Mouse (Mus musculus): ENCODE measurements around the gene Gga1. TPM values are rescaled to one million over a fixed set of nuclear protein-coding genes. Genes with fewer than 3 reads are reported as not detected.
A peak's percentile ranks its signal among the peaks of the same experiment; 100 is the strongest.

Gga1 gene
- polyA plus RNA-seq, 1 experiment from 2014 or later: 14.8 TPM

GRCm38 (mm10) chr15:78915660-78916017 is 38.6 kb downstream of the Gga1 start:
- 7% methylated on average over 8 of the region's 8 CpGs for WGBS (ENCODE audit: insufficient replicate concordance)
- no peaks in the 10 kb centered on the region for H3K9me3 ChIP-seq (ENCODE audit: low read length)
- TF ChIP-seq CTCF (IDR thresholded peaks at IDR 0.05; ENCODE audit: low read depth) (peak; percentile 99), EP300 (IDR thresholded peaks at IDR 0.05; ENCODE audit: low read depth) (no peak)
- H3K27me3 ChIP-seq (ENCODE audit: insufficient read depth, low read length): peaks cover 2% of the 10 kb centered on the region; the same call in 1 of the 2 replicates
- no peak overlapping the region for H3K27ac ChIP-seq (ENCODE audit: low read depth)
- ATAC-seq (peak; percentile 51), DNase-seq (peak; percentile 74)
- 0 out of 2 replicates have a peak overlapping the region, but pooled peaks have one; percentile 22 for H3K4me2 ChIP-seq (ENCODE audit: low read depth, low read length)
- H3K4me3 ChIP-seq (ENCODE audit: low read depth, low read length): no peak overlapping the region
- H3K36me3 ChIP-seq (replicated peaks; ENCODE audit: insufficient read depth, low read length): peaks cover 8% of the 10 kb centered on the region; the same call in 1 of the 2 replicates
- peaks cover 23% of the 10 kb centered on the region for H3K4me1 ChIP-seq (ENCODE audit: insufficient read depth)
- no peak overlapping the region for H3K9ac ChIP-seq (replicated peaks)

DNA sequence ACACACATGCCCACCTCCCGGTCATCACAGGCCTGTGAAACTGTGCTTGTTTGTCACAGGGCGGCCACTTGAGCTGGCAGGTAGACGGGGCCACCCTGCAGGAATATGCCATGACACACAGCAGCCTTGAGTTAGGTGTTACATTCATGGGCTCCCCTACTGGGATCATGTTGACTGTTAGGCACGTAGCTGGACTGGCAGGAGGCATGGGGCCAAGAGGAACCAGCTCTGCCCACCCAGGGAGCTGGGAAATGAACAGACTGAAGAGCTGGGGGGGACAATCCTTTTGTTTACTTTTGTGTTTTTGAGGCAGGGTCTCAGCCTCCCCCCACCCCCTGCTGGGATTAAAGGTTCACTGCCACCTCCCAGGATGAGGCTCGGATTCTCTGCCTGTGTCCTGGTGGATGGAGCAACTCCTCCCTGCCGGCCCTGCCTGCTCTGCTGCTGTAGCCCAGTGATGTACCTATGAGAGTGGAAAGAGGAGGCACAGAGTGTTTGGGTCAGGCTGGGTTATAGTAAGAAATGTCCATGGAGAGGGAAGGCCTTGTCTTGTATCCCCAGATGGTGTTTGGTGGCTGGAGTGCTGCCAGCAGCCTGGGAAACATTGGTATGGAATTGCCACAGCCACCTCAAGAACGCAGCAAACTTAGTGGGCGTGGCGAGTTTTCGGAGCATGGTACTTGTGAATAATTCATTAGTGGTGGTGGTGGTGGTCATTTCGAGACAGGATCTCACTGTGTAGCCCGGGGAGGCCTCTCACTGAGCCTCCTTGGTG is 39.2 kb downstream of the Gga1 start:
- Histone ChIP-seq H3K9me3 (ENCODE audit: low read length) (no peaks in the 10 kb centered on the region), H3K4me2 (ENCODE audit: low read depth, low read length) (0 out of 2 replicates have a peak overlapping the region, but pooled peaks have one; percentile 22), H3K4me3 (ENCODE audit: low read depth, low read length) (no peak overlapping the region), H3K36me3 (replicated peaks; ENCODE audit: insufficient read depth, low read length) (peaks cover 5% of the 10 kb centered on the region; the same call in 1 of the 2 replicates), H3K9ac (replicated peaks) (no peak overlapping the region), H3K27me3 (ENCODE audit: insufficient read depth, low read length) (peaks cover 2% of the 10 kb centered on the region; the same call in 1 of the 2 replicates), H3K4me1 (ENCODE audit: insufficient read depth) (peaks cover 23% of the 10 kb centered on the region), H3K27ac (ENCODE audit: low read depth) (no peak overlapping the region)
- DNase-seq (no peak), ATAC-seq (no peak)
- WGBS (ENCODE audit: insufficient replicate concordance): 82% methylated on average over 12 of the region's 12 CpGs
- no peak for TF ChIP-seq EP300 (IDR thresholded peaks at IDR 0.05; ENCODE audit: low read depth)
- no peak for TF ChIP-seq CTCF (IDR thresholded peaks at IDR 0.05; ENCODE audit: low read depth)

GRCm38 (mm10) chr15:78918126-78918525 is 41.1 kb downstream of the Gga1 start:
- no peak overlapping the region for H3K4me3 ChIP-seq (ENCODE audit: low read depth, low read length)
- no peak overlapping the region for H3K27ac ChIP-seq (ENCODE audit: low read depth)
- no peaks in the 10 kb centered on the region for H3K36me3 ChIP-seq (replicated peaks; ENCODE audit: insufficient read depth, low read length)
- no peaks in the 10 kb centered on the region for H3K9me3 ChIP-seq (ENCODE audit: low read length)
- ATAC-seq (no peak), DNase-seq (no peak)
- 94% methylated on average over 23 of the region's 23 CpGs for WGBS (ENCODE audit: insufficient replicate concordance)
- H3K27me3 ChIP-seq (ENCODE audit: insufficient read depth, low read length): peaks cover 2% of the 10 kb centered on the region; the same call in 1 of the 2 replicates
- H3K9ac ChIP-seq (replicated peaks): no peak overlapping the region
- H3K4me2 ChIP-seq (ENCODE audit: low read depth, low read length): no peak overlapping the region
- peaks cover 34% of the 10 kb centered on the region for H3K4me1 ChIP-seq (ENCODE audit: insufficient read depth)
- TF ChIP-seq CTCF (IDR thresholded peaks at IDR 0.05; ENCODE audit: low read depth) (no peak), EP300 (IDR thresholded peaks at IDR 0.05; ENCODE audit: low read depth) (no peak)

- H3K9ac ChIP-seq (replicated peaks): no peak overlapping the region
- peaks cover 34% of the 10 kb centered on the region for H3K4me1 ChIP-seq (ENCODE audit: insufficient read depth)
- no peaks in the 10 kb centered on the region for H3K36me3 ChIP-seq (replicated peaks; ENCODE audit: insufficient read depth, low read length)
- no peaks in the 10 kb centered on the region for H3K27me3 ChIP-seq (ENCODE audit: insufficient read depth, low read length)
- no peak overlapping the region for H3K4me2 ChIP-seq (ENCODE audit: low read depth, low read length)
- 83% methylated on average over 12 of the region's 12 CpGs for WGBS (ENCODE audit: insufficient replicate concordance)
- no peak overlapping the region for H3K27ac ChIP-seq (ENCODE audit: low read depth)
- no peak for DNase-seq
- TF ChIP-seq CTCF (IDR thresholded peaks at IDR 0.05; ENCODE audit: low read depth) (no peak), EP300 (IDR thresholded peaks at IDR 0.05; ENCODE audit: low read depth) (no peak)
- ATAC-seq: no peak
- no peaks in the 10 kb centered on the region for H3K9me3 ChIP-seq (ENCODE audit: low read length)
- H3K4me3 ChIP-seq (ENCODE audit: low read depth, low read length): no peak overlapping the region
Measured at GRCm38 (mm10) chr15:78919914-78920313, 42.9 kb downstream of the Gga1 start.

DNA sequence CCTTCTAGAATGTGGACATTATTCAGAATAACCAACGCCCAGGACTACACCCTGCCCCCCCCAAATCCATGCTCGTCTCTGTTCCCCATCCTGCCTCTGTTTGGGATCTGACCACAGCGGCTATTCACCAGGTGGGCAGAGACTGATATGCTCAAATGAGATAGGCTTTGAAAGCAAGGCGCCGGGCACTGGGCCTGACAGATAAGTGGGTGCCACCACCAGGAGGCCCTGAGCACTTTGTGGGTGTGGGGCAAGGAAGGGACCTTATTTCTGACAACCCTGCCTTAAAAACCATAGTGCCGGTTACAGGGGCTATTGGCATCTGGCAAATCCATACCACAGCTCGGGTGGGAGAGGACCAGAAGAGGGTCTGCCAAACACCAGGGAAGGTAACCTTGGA is 45.7 kb downstream of the Gga1 start:
- H3K9ac ChIP-seq (replicated peaks): peak overlapping the region; percentile 58
- H3K27ac ChIP-seq (ENCODE audit: low read depth): peak overlapping the region; percentile 93
- peaks cover 51% of the 10 kb centered on the region for H3K4me1 ChIP-seq (ENCODE audit: insufficient read depth)
- DNase-seq (peak; percentile 79), ATAC-seq (peak; percentile 83)
- peak overlapping the region; percentile 28 for H3K4me3 ChIP-seq (ENCODE audit: low read depth, low read length)
- 47% methylated on average over 7 of the region's 7 CpGs for WGBS (ENCODE audit: insufficient replicate concordance)
- no peaks in the 10 kb centered on the region for H3K27me3 ChIP-seq (ENCODE audit: insufficient read depth, low read length)
- no peaks in the 10 kb centered on the region for H3K36me3 ChIP-seq (replicated peaks; ENCODE audit: insufficient read depth, low read length)
- no peaks in the 10 kb centered on the region for H3K9me3 ChIP-seq (ENCODE audit: low read length)
- peak overlapping the region; percentile 72 for H3K4me2 ChIP-seq (ENCODE audit: low read depth, low read length)
- TF ChIP-seq CTCF (IDR thresholded peaks at IDR 0.05; ENCODE audit: low read depth): peak; percentile 61
- peak; percentile 96 for TF ChIP-seq EP300 (IDR thresholded peaks at IDR 0.05; ENCODE audit: low read depth)

DNA sequence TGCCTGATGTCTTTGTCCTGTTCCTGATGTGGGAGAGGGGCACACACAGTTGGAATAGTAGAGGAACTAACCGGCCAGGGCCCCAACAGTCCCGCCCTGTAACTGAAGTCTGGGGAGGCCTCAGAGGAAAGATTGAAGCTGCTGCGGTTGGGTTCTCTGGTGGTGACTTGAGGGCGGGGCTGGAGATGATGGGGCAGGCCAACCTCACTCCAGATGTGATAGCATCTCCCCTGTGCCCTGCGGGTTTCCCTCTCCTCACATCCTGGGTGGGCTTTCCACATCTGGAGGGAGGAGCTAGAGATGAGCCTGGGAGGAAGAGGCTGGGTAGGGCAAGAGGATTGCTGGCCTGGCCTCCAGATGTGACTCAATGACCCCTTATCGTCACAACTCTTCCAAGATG is 46.6 kb downstream of the Gga1 start:
- Histone ChIP-seq H3K27me3 (ENCODE audit: insufficient read depth, low read length) (no peaks in the 10 kb centered on the region), H3K4me3 (ENCODE audit: low read depth, low read length) (peak overlapping the region; percentile 28), H3K4me1 (ENCODE audit: insufficient read depth) (peaks cover 60% of the 10 kb centered on the region), H3K4me2 (ENCODE audit: low read depth, low read length) (peak overlapping the region; percentile 72), H3K9me3 (ENCODE audit: low read length) (no peaks in the 10 kb centered on the region), H3K27ac (ENCODE audit: low read depth) (peak overlapping the region; percentile 93), H3K9ac (replicated peaks) (peak overlapping the region; percentile 58), H3K36me3 (replicated peaks; ENCODE audit: insufficient read depth, low read length) (no peaks in the 10 kb centered on the region)
- 36% methylated on average over 6 of the region's 6 CpGs for WGBS (ENCODE audit: insufficient replicate concordance)
- DNase-seq: peak; percentile 77
- peak; percentile 72 for ATAC-seq
- no peak for TF ChIP-seq CTCF (IDR thresholded peaks at IDR 0.05; ENCODE audit: low read depth)
- TF ChIP-seq EP300 (IDR thresholded peaks at IDR 0.05; ENCODE audit: low read depth): 0 out of 2 replicates have a peak, but pooled peaks have one; percentile 55
